Mouse (Mus musculus) ES-Bruce4 (cell line): ENCODE data around the gene Smc1b. TPM values are rescaled to one million over a fixed set of nuclear protein-coding genes. Genes with fewer than 3 reads are reported as not detected.

ENCODE experiments used
- H3K27ac ChIP-seq: 2 replicates; pipeline ENCODE4 v1.5.1; 2012; ENCODE audit warnings: low read length, inconsistent platforms; ENCODE audit not compliant: insufficient read depth
- H3K27me3 ChIP-seq: 2 replicates; pipeline ENCODE4 v1.6.1; 2012; ENCODE audit warnings: mild to moderate bottlenecking, low read length, inconsistent platforms; ENCODE audit not compliant: control insufficient read depth, poor library complexity, insufficient read depth, severe bottlenecking
- H3K36me3 ChIP-seq: 2 replicates; pipeline ENCODE4 v1.6.1; 2012; ENCODE audit warnings: inconsistent platforms, mild to moderate bottlenecking, low read length, moderate library complexity; ENCODE audit not compliant: control insufficient read depth, poor library complexity, insufficient read depth, severe bottlenecking
- H3K4me1 ChIP-seq: one replicate; pipeline ENCODE4 v1.8.1; 2011; ENCODE audit warnings: low read length; ENCODE audit not compliant: control insufficient read depth, insufficient read depth
- H3K4me3 ChIP-seq: 2 replicates; pipeline ENCODE4 v1.5.1; 2011; ENCODE audit warnings: low read depth, mild to moderate bottlenecking, low read length
- H3K9ac ChIP-seq: 2 replicates; pipeline ENCODE4 v1.6.1; 2012; ENCODE audit warnings: low read depth, mild to moderate bottlenecking, inconsistent platforms; ENCODE audit not compliant: poor library complexity, severe bottlenecking
- H3K9me3 ChIP-seq: replicated peaks from 2 replicates; pipeline ENCODE4 v1.6.1; 2012; ENCODE audit warnings: mild to moderate bottlenecking, low read length, inconsistent platforms; ENCODE audit not compliant: control insufficient read depth, poor library complexity, insufficient read depth, severe bottlenecking
- CTCF ChIP-seq: IDR thresholded peaks from one replicate; pipeline ENCODE4 v1.8.1; 2011; ENCODE audit warnings: low read depth, low read length
- EP300 ChIP-seq: IDR thresholded peaks from 2 replicates; pipeline ENCODE4 v1.6.1; 2011; ENCODE audit warnings: low read depth, low read length; ENCODE audit not compliant: insufficient read depth
- POLR2A ChIP-seq: IDR thresholded peaks from one replicate; pipeline ENCODE4 v1.8.1; 2011; ENCODE audit warnings: low read length; ENCODE audit not compliant: insufficient read depth
- polyA plus RNA-seq: library from polyadenylated mRNA; stranded (reverse); fragments of >200 nt; gene quantifications from 2 replicates; pipeline ENCODE4 v1.2.4, GENCODE M21; 2011; ENCODE audit warnings: low read depth; ENCODE audit not compliant: missing spikeins, insufficient read depth, insufficient read length

Smc1b gene
- polyA plus RNA-seq, 1 experiment = 4.8 TPM

DNA sequence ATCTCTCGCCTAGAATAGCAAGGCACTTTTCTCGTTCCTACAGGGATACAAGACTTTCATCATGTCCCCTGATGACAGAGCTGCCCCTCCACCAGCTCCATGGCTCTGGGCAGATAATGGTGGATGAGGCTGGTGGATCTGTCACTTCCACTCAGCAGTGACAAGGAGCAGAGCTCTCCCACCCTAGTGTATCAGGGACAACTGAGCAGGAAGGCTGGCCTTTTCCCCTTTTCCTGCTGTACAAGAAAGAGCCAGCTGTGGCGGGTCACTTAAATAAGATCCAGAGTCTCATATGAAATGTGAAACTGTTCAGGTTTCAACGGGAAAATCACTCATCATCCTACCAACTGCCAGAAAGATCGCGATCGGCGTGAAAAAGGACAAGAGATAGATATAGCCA, 41.7 kb upstream of the Smc1b start:
- no peaks in the 10 kb centered on the region for H3K4me1 ChIP-seq
- no peaks in the 10 kb centered on the region; the same call in 1 of the 2 replicates for H3K27me3 ChIP-seq
- H3K36me3 ChIP-seq = no peaks in the 10 kb centered on the region
- H3K4me3 ChIP-seq = no peak overlapping the region
- TF ChIP-seq CTCF (no peak), EP300 (no peak), POLR2A (no peak)
- no peaks in the 10 kb centered on the region for H3K9me3 ChIP-seq
- H3K9ac ChIP-seq = no peak overlapping the region
- H3K27ac ChIP-seq = no peak overlapping the region

DNA sequence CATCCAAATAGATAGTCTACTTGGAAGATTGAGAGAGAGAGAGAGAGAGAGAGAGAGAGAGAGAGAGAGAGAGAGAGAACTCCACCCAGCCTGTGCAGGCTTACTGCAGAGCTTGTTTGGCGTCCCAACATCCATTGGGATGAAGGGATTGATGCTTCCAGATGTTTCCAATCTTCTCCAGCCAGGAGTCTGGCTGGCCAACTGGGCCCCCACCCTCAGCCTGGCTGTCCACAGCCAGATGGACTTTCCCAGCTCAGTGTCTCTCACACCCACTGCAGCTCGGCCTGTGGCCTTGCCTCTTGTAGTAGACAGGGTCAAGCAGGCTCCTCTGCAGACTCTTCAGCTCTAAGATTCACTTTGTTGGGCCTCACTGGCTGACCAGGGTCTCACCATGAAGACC, 40.3 kb upstream of the Smc1b start:
- H3K9me3 ChIP-seq = no peaks in the 10 kb centered on the region
- no peak overlapping the region for H3K27ac ChIP-seq

DNA sequence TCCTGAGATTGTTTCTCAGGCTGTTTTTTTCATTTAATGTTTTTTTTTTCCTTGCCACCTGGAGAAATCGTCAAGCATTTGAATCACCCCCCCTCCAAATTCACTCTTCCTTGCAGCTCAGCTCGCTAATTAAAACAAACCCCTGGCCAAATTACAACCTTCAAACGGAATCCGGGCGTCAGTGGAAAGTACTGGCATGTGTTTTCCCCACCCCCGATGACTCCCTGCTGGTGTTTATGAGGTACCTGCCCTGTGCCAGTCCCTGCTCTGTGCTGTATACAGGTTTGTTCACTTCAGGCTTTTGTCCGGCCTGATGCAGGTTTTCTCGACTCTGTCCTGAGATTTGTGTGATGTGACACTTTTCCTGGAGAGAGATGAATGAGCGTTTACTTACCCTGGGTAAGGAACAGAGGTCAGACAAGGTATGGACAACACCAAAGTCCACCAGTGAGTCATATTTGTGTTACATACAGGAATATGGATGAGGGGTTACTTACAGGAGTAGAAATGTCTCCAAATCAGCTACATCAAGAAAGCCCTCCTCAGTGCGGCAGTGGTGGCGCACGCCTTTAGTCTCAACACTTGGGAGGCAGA, 35.4 kb upstream of the Smc1b start:
- Histone ChIP-seq H3K36me3 (no peaks in the 10 kb centered on the region), H3K27me3 (no peaks in the 10 kb centered on the region), H3K9me3 (no peaks in the 10 kb centered on the region), H3K4me1 (no peaks in the 10 kb centered on the region), H3K4me3 (no peak overlapping the region), H3K9ac (no peak overlapping the region), H3K27ac (no peak overlapping the region)
- TF ChIP-seq POLR2A (no peak), CTCF (no peak), EP300 (no peak)

More for the DNA sequence above, 40.3 kb upstream of the Smc1b start:
- no peaks in the 10 kb centered on the region for H3K36me3 ChIP-seq
- H3K9ac ChIP-seq = no peak overlapping the region
- TF ChIP-seq EP300 (no peak), POLR2A (no peak), CTCF (no peak)
- H3K4me1 ChIP-seq = no peaks in the 10 kb centered on the region
- no peaks in the 10 kb centered on the region; the same call in 1 of the 2 replicates for H3K27me3 ChIP-seq
- no peak overlapping the region for H3K4me3 ChIP-seq

DNA sequence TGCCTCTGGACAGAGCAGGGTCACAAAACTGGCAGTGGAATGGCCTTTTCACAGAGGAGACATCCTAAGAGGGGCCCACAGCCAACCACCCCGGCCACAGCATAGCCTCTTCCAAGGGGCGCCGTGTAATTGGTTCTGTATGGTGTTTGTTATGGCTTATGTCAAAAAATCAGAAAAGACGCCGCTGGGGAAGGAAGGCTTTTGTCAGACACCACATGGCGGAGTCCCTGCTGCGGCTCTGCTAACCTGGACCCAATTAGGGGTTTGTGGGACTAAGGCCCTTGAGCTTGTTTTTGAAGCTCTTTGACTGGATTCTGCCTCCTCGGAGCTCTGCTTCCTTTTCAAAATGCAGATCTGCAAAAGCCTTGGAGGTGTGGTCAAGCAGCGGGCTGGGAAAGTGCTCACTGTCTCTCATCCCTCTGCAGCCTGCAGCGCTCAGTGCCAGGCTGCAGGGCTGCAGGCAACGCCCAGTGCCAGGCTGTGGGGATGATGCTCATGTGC, 34.7 kb upstream of the Smc1b start:
- no peak for TF ChIP-seq POLR2A
- no peak for TF ChIP-seq EP300
- TF ChIP-seq CTCF = no peak
- no peak overlapping the region for H3K4me3 ChIP-seq

DNA sequence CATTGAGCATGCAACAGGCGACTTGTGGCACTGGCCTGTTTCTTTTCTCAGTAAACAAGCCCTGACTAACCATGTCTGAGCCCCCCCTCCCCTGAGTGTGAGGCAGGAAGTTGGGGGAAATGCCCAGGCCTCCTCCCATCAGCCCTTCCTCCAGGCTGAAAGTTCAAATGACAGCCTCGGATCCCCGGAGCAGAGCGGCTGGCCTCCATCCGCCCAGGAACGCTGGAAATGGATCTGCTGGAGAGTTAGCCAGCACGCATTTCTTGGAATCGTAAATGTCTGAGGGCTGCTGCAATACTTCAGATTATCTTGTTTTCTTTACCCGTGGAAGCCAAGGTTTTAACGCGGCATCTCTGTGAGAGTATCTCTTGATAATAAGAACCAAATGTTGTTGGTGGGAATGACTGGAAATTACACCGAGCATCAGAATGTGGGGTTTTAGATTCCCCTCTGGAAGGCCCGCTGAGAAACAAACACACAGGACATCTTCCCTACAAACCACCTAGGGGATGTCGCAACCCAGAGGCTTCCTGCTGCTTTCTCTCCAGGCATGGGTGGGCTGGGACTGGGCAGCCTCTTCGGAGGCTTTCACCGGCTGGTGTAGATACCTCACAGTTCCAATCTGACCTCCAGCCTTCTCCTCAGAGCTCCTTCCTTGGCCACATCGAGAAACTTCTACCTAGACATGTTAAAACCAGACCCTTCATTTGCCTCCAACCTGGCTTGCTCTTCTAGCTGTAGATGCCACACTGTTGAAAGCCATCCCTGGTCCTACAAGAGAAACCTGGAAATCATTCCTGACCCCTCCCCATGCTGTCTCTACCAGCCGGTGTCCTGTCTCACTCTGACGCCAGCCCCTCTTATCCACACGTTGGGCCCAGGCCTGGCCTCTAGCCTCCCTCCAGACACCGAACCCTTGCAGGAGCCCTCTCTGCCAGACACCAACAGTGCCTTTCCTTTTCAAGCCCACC, 31.2 kb upstream of the Smc1b start:
- no peaks in the 10 kb centered on the region for H3K4me1 ChIP-seq

More for the DNA sequence above, 34.7 kb upstream of the Smc1b start:
- no peaks in the 10 kb centered on the region for H3K9me3 ChIP-seq
- no peaks in the 10 kb centered on the region for H3K36me3 ChIP-seq
- no peaks in the 10 kb centered on the region for H3K4me1 ChIP-seq
- no peaks in the 10 kb centered on the region for H3K27me3 ChIP-seq
- no peak overlapping the region for H3K27ac ChIP-seq
- H3K9ac ChIP-seq = no peak overlapping the region

DNA sequence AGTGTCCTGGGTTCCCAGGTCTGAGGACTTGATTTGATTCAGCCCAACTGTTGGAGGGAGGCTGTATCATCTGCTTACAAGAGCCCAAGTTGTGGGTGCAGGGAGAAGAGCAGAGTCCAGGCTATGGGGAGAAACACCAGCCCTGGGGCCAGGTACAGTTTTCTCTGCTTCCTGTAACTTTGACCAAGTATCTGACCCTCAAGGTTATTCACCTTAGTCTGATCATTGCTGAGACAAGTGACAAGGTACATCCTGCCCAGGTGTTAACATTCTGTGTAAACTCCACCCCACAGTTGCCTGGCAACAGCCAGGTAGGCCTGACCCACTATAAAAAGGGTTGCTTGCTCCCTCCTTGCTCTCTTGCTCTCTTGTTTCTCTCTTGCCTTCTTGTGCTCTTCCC, 29.7 kb upstream of the Smc1b start:
- no peaks in the 10 kb centered on the region for H3K36me3 ChIP-seq
- H3K9ac ChIP-seq = no peak overlapping the region
- H3K27ac ChIP-seq = no peak overlapping the region
- no peaks in the 10 kb centered on the region for H3K4me1 ChIP-seq
- TF ChIP-seq POLR2A = no peak
- no peak for TF ChIP-seq CTCF
- no peak for TF ChIP-seq EP300
- no peaks in the 10 kb centered on the region for H3K9me3 ChIP-seq
- no peaks in the 10 kb centered on the region for H3K27me3 ChIP-seq
- H3K4me3 ChIP-seq = no peak overlapping the region

More for the DNA sequence above, 31.2 kb upstream of the Smc1b start:
- Histone ChIP-seq H3K9me3 (no peaks in the 10 kb centered on the region), H3K27ac (no peak overlapping the region), H3K4me3 (no peak overlapping the region), H3K9ac (no peak overlapping the region), H3K27me3 (no peaks in the 10 kb centered on the region), H3K36me3 (no peaks in the 10 kb centered on the region)
- TF ChIP-seq POLR2A (no peak), EP300 (no peak), CTCF (no peak)
